In the genomic region with DNA sequence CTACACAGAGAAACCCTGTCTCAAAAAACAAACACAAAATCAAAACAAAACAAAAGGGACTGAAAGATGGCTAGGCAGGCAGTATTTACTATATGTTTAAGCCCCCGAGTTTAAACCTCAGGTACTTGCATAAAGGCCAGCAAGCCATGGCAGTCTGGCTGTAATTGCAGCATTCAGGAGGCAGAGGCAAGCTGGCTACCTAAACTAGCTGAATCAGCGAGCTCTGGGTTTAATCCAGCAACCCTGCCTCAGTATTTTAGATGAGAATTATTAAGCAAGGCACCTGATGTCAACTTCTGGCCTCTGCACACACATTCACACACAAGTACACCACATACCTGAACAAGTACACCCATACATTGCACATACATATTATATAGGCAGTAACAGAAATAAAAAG, we compare ENCODE assay signal across 9 mouse cellular contexts. TPM values are rescaled to one million over a fixed set of nuclear protein-coding genes. Genes with fewer than 3 reads are reported as not detected.
DNase-seq lines count a peak whose midpoint lies in the region; ATAC-seq and TF ChIP-seq lines count a peak whose summit lies in the region.
"Had no signal": no experiment of that assay in that cellular context is flagged by ENCODE, and none has a peak within 500 bp of the region (broad histone marks: within the 10 kb centered on the region; RNA-seq: fewer than 3 reads in every experiment).

No protein-coding gene starts in this region.

- ATAC-seq in hindbrain, embryonic 11.5 days (ENCODE audit: low FRiP score) = no peak

- WGBS in hindbrain, embryonic 10.5 days = 77% methylated on average over 2 of the region's 2 CpGs
- 65% methylated on average over 2 of the region's 2 CpGs for WGBS in hindbrain, embryonic 11.5 days

- H3K36me3 ChIP-seq in hindbrain, embryonic 10.5 days = peaks cover 72% of the 10 kb centered on the region
- H3K36me3 ChIP-seq in hindbrain, embryonic 11.5 days (ENCODE audit: control insufficient read depth, insufficient read depth, low read length) = 0 out of 2 replicates have a peak, but pooled peaks cover 1% of the 10 kb centered on the region

- DNase-seq in hindbrain, embryonic 10.5 days (ENCODE audit: low spot score) = no peak
- no peak for DNase-seq in hindbrain, embryonic 11.5 days (ENCODE audit: low spot score)
- peak; percentile 25 for DNase-seq in 3T3-L1 (ENCODE audit: low read depth, low spot score)
- DNase-seq in kidney, postnatal 36 days = peak; percentile 52 to 61
- DNase-seq in thymus, postnatal 36 days = no peak
- DNase-seq in adrenal gland, postnatal 14 days = no peak

- no peak overlapping the region for H3K9ac ChIP-seq in hindbrain, embryonic 11.5 days (ENCODE audit: low read depth, low read length)
- H3K9ac ChIP-seq: embryonic facial prominence, embryonic 15.5 days; limb, embryonic 15.5 days had no signal

- H3K4me1 ChIP-seq in hindbrain, embryonic 10.5 days (replicated peaks) = peaks cover 39% of the 10 kb centered on the region
- peaks cover 2% of the 10 kb centered on the region; the same call in 1 of the 2 replicates for H3K4me1 ChIP-seq in hindbrain, embryonic 11.5 days (replicated peaks; ENCODE audit: control insufficient read depth, insufficient read depth, low read length)
- H3K4me1 ChIP-seq in cortical plate, adult 2 months (ENCODE audit: control insufficient read depth, insufficient read depth, low read length) = peaks cover 10% of the 10 kb centered on the region

- TF ChIP-seq POLR2A in cortical plate, adult 2 months (IDR thresholded peaks at IDR 0.05; ENCODE audit: extremely low read depth, insufficient read depth, low read length) = no peak

- H3K4me3 ChIP-seq in hindbrain, embryonic 10.5 days = peak overlapping the region; percentile 20; the same call in 1 of the 2 replicates
- H3K4me3 ChIP-seq in hindbrain, embryonic 11.5 days (ENCODE audit: low read depth, low read length) = no peak overlapping the region
- peak overlapping the region; percentile 29; the same call in 1 of the 2 replicates for H3K4me3 ChIP-seq in cortical plate, adult 2 months (ENCODE audit: insufficient read depth, low read length)
- H3K4me3 ChIP-seq: embryonic facial prominence, embryonic 15.5 days; limb, embryonic 15.5 days had no signal

- no peak overlapping the region for H3K4me2 ChIP-seq in hindbrain, embryonic 11.5 days (replicated peaks; ENCODE audit: low read depth, low read length)
- H3K4me2 ChIP-seq: embryonic facial prominence, embryonic 15.5 days; limb, embryonic 15.5 days had no signal

- no peaks in the 10 kb centered on the region for H3K9me3 ChIP-seq in hindbrain, embryonic 10.5 days
- H3K9me3 ChIP-seq in hindbrain, embryonic 11.5 days (ENCODE audit: control insufficient read depth, low read length) = no peaks in the 10 kb centered on the region
- H3K9me3 ChIP-seq: embryonic facial prominence, embryonic 15.5 days; limb, embryonic 15.5 days had no signal

- peaks cover 1% of the 10 kb centered on the region; the same call in 1 of the 2 replicates for H3K27me3 ChIP-seq in hindbrain, embryonic 10.5 days (ENCODE audit: insufficient read depth, poor library complexity, severe bottlenecking)
- H3K27me3 ChIP-seq in hindbrain, embryonic 11.5 days (ENCODE audit: control insufficient read depth, insufficient read depth, low read length) = no peaks in the 10 kb centered on the region
- H3K27me3 ChIP-seq: embryonic facial prominence, embryonic 15.5 days; limb, embryonic 15.5 days had no signal

- no peak overlapping the region for H3K27ac ChIP-seq in hindbrain, embryonic 10.5 days
- no peak overlapping the region for H3K27ac ChIP-seq in hindbrain, embryonic 11.5 days (ENCODE audit: low read depth, low read length)
- no peak overlapping the region for H3K27ac ChIP-seq in cortical plate, adult 2 months (ENCODE audit: insufficient read depth, low read length)
- H3K27ac ChIP-seq: embryonic facial prominence, embryonic 15.5 days; limb, embryonic 15.5 days had no signal

- no peak for TF ChIP-seq CTCF in cortical plate, adult 2 months (IDR thresholded peaks at IDR 0.05; ENCODE audit: extremely low read depth, insufficient read depth, low read length)

RNA-seq across cellular contexts. Expression of gene Atp2a2, which starts 4.0 kb away (rescaled TPM):
- 38.8 and 41.9 TPM in 2 replicates for polyA plus RNA-seq in hindbrain, embryonic 10.5 days (2016; fragmentation: Nextera tagmentation; extraction: Ambion mirVana)
- 46.5 and 50.2 TPM in 2 replicates for polyA plus RNA-seq in hindbrain, embryonic 11.5 days (2014; fragmentation: Nextera tagmentation; extraction: Ambion mirVana)
- 354 and 358 TPM in 2 replicates for polyA plus RNA-seq in cortical plate, adult 2 months (2012; rRNA removed)
- total RNA-seq in adrenal gland, postnatal 14 days (2021) = 212 and 220 TPM in 2 replicates

Comparison
In these comparisons a context has a peak if more than half of its experiments do, and no peak if none do; other contexts are left out.
1. DNase-seq: peak in 3T3-L1 (single experiment) and kidney, postnatal 36 days (2 of 2); none in hindbrain, embryonic 10.5 days (single experiment), hindbrain, embryonic 11.5 days (single experiment), thymus, postnatal 36 days (0 of 2) and adrenal gland, postnatal 14 days (single experiment).